Mouse (Mus musculus): ENCODE results near the gene Rbl2. TPM values are rescaled to one million over a fixed set of nuclear protein-coding genes. Genes with fewer than 3 reads are reported as not detected.

Gene Rbl2
- polyA plus RNA-seq, 1 experiment: 35.9 TPM

- no peak overlapping the region for H3K27ac ChIP-seq (replicated peaks; ENCODE audit: low read depth, low read length)
- no peaks in the 10 kb centered on the region for H3K4me1 ChIP-seq (ENCODE audit: control insufficient read depth, insufficient read depth, insufficient read length, low read length)
- no peak overlapping the region for H3K4me3 ChIP-seq (ENCODE audit: insufficient read depth, low read depth, low read length)
Measured at GRCm38 (mm10) chr8:91170914-91171313, 101.1 kb downstream of the Rbl2 start.

GRCm38 (mm10) chr8:91171605-91172004, 101.7 kb downstream of the Rbl2 start:
- Histone ChIP-seq H3K4me3 (ENCODE audit: insufficient read depth, low read depth, low read length) (no peak overlapping the region), H3K27ac (replicated peaks; ENCODE audit: low read depth, low read length) (no peak overlapping the region), H3K4me1 (ENCODE audit: control insufficient read depth, insufficient read depth, insufficient read length, low read length) (no peaks in the 10 kb centered on the region)

Other genes starting within 250 kb of the Rbl2 start
- 33.4 and 36.3 TPM in 2 replicates for gene Chd9, start 241.7 kb upstream of the Rbl2 start, polyA plus RNA-seq (2012; ENCODE audit: insufficient read depth, insufficient read length, missing spikeins)
- gene Aktip, start 129.9 kb downstream of the Rbl2 start, polyA plus RNA-seq (2012; ENCODE audit: insufficient read depth, insufficient read length, missing spikeins): 56.9 and 66.5 TPM in 2 replicates
- gene Rpgrip1l, start 243.2 kb downstream of the Rbl2 start, polyA plus RNA-seq (2012; ENCODE audit: insufficient read depth, insufficient read length, missing spikeins): 3.3 and 3.6 TPM in 2 replicates
- 29.5 and 39.7 TPM in 2 replicates for gene Fto, start 243.5 kb downstream of the Rbl2 start, polyA plus RNA-seq (2012; ENCODE audit: insufficient read depth, insufficient read length, missing spikeins)

All from brown adipose tissue, adult 24 weeks (tissue).